Mouse (Mus musculus): ENCODE results near the gene Kdm6a.

DNA sequence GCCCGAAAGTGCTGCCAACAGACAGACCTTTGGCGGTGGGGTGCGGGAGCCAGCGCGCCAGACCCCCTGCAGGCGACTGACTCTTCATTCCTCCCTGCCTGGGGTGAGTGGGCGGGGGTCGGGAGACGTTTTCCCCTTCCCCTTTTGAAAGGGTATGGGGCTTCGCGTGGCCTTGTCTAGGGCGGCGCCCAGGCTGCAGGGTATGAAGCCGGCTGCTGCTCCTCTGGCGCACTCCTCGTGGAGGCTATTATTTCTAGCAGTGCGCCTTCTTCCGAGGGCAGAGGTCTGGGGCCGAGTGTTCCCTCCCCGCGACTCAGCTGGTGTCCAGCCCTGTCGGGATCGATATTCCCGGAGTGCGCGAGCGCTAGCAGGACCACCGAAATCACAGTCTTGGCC lies 581 bp upstream of the Kdm6a start:
- TF ChIP-seq FLI1 (IDR thresholded peaks at IDR 0.05; ENCODE audit: low read length) (no peak), GATA1 (IDR thresholded peaks at IDR 0.05; ENCODE audit: borderline replicate concordance, low read length) (no peak)

All from megakaryocyte, embryonic 14.5 days (primary cell).